Mouse (Mus musculus) G1E (cell line): ENCODE data around the gene Ddx4. TPM values are rescaled to one million over a fixed set of nuclear protein-coding genes. Genes with fewer than 3 reads are reported as not detected.

Source experiments
- ATAC-seq: 2 replicates; pipeline ENCODE4 v1.8.0; 2016; ENCODE audit warnings: mild to moderate bottlenecking; ENCODE audit not compliant: insufficient number of reproducible peaks, poor library complexity, low FRiP score, severe bottlenecking; ENCODE audit errors: extremely low read depth
- DNase-seq: peaks from one replicate; pipeline ENCODE4 v3.0.0; 2012; ENCODE audit warnings: low spot score
- H3K27me3 ChIP-seq: 2 replicates; pipeline ENCODE4 v1.6.1; 2012; ENCODE audit warnings: mild to moderate bottlenecking, low read length, inconsistent platforms; ENCODE audit not compliant: insufficient read depth
- H3K36me3 ChIP-seq: replicated peaks from 2 replicates; pipeline ENCODE3; 2012; ENCODE audit warnings: mild to moderate bottlenecking, inconsistent platforms
- H3K4me1 ChIP-seq: 2 replicates; pipeline ENCODE4 v1.6.1; 2012; ENCODE audit warnings: low read depth, low read length, inconsistent platforms, mixed read lengths; ENCODE audit not compliant: insufficient read depth
- H3K4me3 ChIP-seq: 2 replicates; pipeline ENCODE4 v1.5.1; 2012; ENCODE audit warnings: low read depth, mild to moderate bottlenecking, inconsistent platforms, low read length, moderate library complexity, mixed read lengths
- H3K9me3 ChIP-seq: replicated peaks from 2 replicates; pipeline ENCODE4 v1.6.1; 2012; ENCODE audit warnings: inconsistent platforms
- GATA1 ChIP-seq: IDR thresholded peaks from 2 replicates; pipeline ENCODE4 v1.6.1; 2012; ENCODE audit warnings: borderline replicate concordance, low read length, inconsistent platforms, mixed read lengths
- polyA plus RNA-seq: library from polyadenylated mRNA; stranded (reverse); fragments of >175 nt; gene quantifications from 2 replicates; pipeline ENCODE4 v1.2.3, GENCODE M21; 2012
- total RNA-seq, 2 experiments: library from RNA; stranded (forward) in 1 of 2; stranded (reverse) in 1 of 2; fragments of 200-1000 nt in 1 of 2; fragments of >200 nt in 1 of 2; fragmentation: Nextera tagmentation in 1 of 2; gene quantifications; 2 replicates each; pipeline ENCODE4 v1.2.3; 2014 to 2017

The Ddx4 gene
- total and polyA plus RNA-seq, 3 experiments: 0.16 TPM; not detected in 2

DNA sequence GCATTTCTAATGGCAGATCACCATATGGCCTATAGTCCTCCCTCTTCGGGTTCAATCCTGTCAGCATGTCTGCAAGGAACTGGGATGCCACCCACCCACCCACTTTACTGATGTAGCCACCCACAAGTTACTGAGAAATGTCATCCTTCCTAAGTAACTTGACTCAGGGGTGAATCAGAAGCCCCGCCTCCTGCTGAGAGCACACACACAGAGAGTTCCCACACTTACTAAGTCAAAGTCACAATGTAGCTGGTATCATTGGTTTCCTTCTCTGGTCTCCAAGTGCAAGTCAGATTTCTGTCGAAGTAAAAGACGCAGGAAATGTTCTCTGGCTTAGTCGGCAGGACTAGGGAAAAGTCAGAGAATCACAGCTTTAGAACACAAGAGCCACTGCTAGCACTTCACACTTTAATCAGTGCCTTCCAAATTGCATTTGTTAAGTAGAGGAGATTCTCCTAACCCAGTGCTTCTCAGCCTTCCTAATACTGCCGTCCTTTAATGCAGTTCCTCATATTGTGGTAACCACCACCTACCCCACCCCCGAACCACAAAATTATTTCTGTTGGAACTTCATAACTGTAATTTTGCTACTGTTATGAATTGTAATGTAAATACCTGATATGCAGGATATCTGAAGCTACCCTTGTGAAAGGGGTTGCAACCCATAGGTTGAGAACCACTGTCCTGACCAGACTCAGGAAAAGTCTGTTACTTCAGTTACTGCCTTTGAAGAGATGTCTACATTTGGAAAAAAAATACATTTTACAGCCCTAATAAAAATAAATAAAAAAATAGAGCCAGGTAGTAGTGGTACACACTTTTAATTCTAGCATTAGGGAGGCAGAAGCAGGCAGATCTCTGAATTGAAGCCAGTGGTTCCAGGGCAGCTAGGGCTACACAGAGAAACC lies 100.4 kb downstream of the Ddx4 start:
- H3K36me3 ChIP-seq: no peaks in the 10 kb centered on the region
- DNase-seq (no peak), ATAC-seq (no peak)
- H3K9me3 ChIP-seq: no peaks in the 10 kb centered on the region
- peaks cover 37% of the 10 kb centered on the region for H3K27me3 ChIP-seq
- peaks cover 5% of the 10 kb centered on the region; the same call in 1 of the 2 replicates for H3K4me1 ChIP-seq
- H3K4me3 ChIP-seq: no peak overlapping the region
- TF ChIP-seq GATA1: no peak

Other genes starting within 250 kb of the Ddx4 start
- 13.9 and 20.4 TPM in 2 replicates for gene Il6st, start 188.4 kb downstream of the Ddx4 start, total RNA-seq (2014; fragmentation: Nextera tagmentation)
- 4.2 and 5.0 TPM in 2 replicates for gene Il6st, start 188.4 kb downstream of the Ddx4 start, total RNA-seq (2017)
- gene Il6st, start 188.4 kb downstream of the Ddx4 start, polyA plus RNA-seq: 0.70 and 0.73 TPM in 2 replicates
- not detected in 2 replicates for gene Il31ra, start 58.1 kb downstream of the Ddx4 start, total RNA-seq (2014; fragmentation: Nextera tagmentation)
- gene Il31ra, start 58.1 kb downstream of the Ddx4 start, total RNA-seq (2017): 0.05 TPM in 1 of 2 replicates, not detected in the other
- gene Il31ra, start 58.1 kb downstream of the Ddx4 start, polyA plus RNA-seq: not detected in 2 replicates
- gene Slc38a9, start 8.3 kb upstream of the Ddx4 start, total RNA-seq (2014; fragmentation: Nextera tagmentation): 68.8 and 89.5 TPM in 2 replicates
- 29.5 and 31.7 TPM in 2 replicates for gene Slc38a9, start 8.3 kb upstream of the Ddx4 start, total RNA-seq (2017)
- gene Slc38a9, start 8.3 kb upstream of the Ddx4 start, polyA plus RNA-seq: 1.4 and 1.6 TPM in 2 replicates
- 12.3 and 19.4 TPM in 2 replicates for gene Plpp1, start 148.3 kb upstream of the Ddx4 start, total RNA-seq (2014; fragmentation: Nextera tagmentation)
- 1.5 and 2.1 TPM in 2 replicates for gene Plpp1, start 148.3 kb upstream of the Ddx4 start, total RNA-seq (2017)
- gene Plpp1, start 148.3 kb upstream of the Ddx4 start, polyA plus RNA-seq: 3.4 and 3.5 TPM in 2 replicates